Mouse (Mus musculus) heart, embryonic 14.5 days (tissue): Measurements from ENCODE around the gene 5730596B20Rik. TPM values are rescaled to one million over a fixed set of nuclear protein-coding genes. Genes with fewer than 3 reads are reported as not detected.
A peak's percentile ranks its signal among the peaks of the same experiment; 100 is the strongest.

Experiments
- ATAC-seq: fragments of 200-750 bp; cut with Nextera tagmentation; 2 replicates; pipeline ENCODE4 v1.8.0; 2017; ENCODE audit warnings: low read depth, moderate TSS enrichment; ENCODE audit not compliant: insufficient number of reproducible peaks, insufficient read depth, low FRiP score
- H3K27ac ChIP-seq, 2 experiments: fragments of 200-500 bp in 1 of 2; fragments of 300-500 bp in 1 of 2; sonication (generic) in 1 of 2; replicated peaks in 1 of 2; 2 replicates each; pipeline ENCODE4 v1.5.1; 2012 to 2014; ENCODE audit warnings: low read depth in 2 of 2, low read length in 2 of 2, control low read depth in 1 of 2, mild to moderate bottlenecking in 1 of 2, mixed read lengths in 1 of 2; ENCODE audit not compliant: control insufficient read depth in 1 of 2, insufficient read depth in 1 of 2
- H3K27me3 ChIP-seq: fragments of 300-500 bp; sonication (generic); 2 replicates; pipeline ENCODE4 v1.6.1; 2014; ENCODE audit warnings: mild to moderate bottlenecking, low read length, control low read depth; ENCODE audit not compliant: control insufficient read depth, insufficient read depth
- H3K36me3 ChIP-seq: fragments of 300-500 bp; sonication (generic); 2 replicates; pipeline ENCODE4 v1.6.1; 2014; ENCODE audit warnings: mild to moderate bottlenecking, control low read depth, low read length, mixed read lengths; ENCODE audit not compliant: control insufficient read depth, insufficient read depth
- H3K4me1 ChIP-seq, 2 experiments: fragments of 200-500 bp in 1 of 2; fragments of 300-500 bp in 1 of 2; sonication (generic) in 1 of 2; 2 replicates each; pipeline ENCODE4 v1.6.1; 2012 to 2014; ENCODE audit warnings: low read length in 2 of 2, control low read depth in 1 of 2, mixed read lengths in 1 of 2; ENCODE audit not compliant: control insufficient read depth in 2 of 2, insufficient read depth in 2 of 2
- H3K4me2 ChIP-seq: fragments of 300-500 bp; sonication (generic); 2 replicates; pipeline ENCODE4 v1.6.1; 2014; ENCODE audit warnings: mild to moderate bottlenecking, low read length
- H3K4me3 ChIP-seq, 2 experiments: fragments of 200-500 bp in 1 of 2; fragments of 300-500 bp in 1 of 2; sonication (generic) in 1 of 2; 2 replicates each; pipeline ENCODE4 v1.5.1; 2012 to 2014; ENCODE audit warnings: low read length in 2 of 2, mild to moderate bottlenecking in 2 of 2, control low read depth in 1 of 2, low read depth in 1 of 2, moderate library complexity in 1 of 2; ENCODE audit not compliant: control insufficient read depth in 1 of 2, insufficient read depth in 1 of 2
- H3K9ac ChIP-seq: fragments of 300-500 bp; sonication (generic); 2 replicates; pipeline ENCODE4 v1.6.1; 2014; ENCODE audit warnings: mild to moderate bottlenecking, low read length
- H3K9me3 ChIP-seq: fragments of 300-500 bp; sonication (generic); 2 replicates; pipeline ENCODE4 v1.6.1; 2016; ENCODE audit warnings: low read length, control low read depth; ENCODE audit not compliant: control insufficient read depth
- WGBS: fragments of 180-500 bp; shearing (Covaris S2); extraction: QIAGEN DNeasy Blood & Tissue Kit; methylation state at CpG from one replicate; pipeline ENCODE4 v1.1.7; 2014; 5-methylcytosine and 5-hydroxymethylcytosine counted together
- polyA plus RNA-seq: library from polyadenylated mRNA; unstranded; fragments of >200 nt; fragmentation: Nextera tagmentation; extraction: Ambion mirVana; gene quantifications from 2 replicates; pipeline ENCODE4 v1.2.1, GENCODE M21; 2014

The 5730596B20Rik gene
- polyA plus RNA-seq, 1 experiment from 2014 or later: not detected

DNA sequence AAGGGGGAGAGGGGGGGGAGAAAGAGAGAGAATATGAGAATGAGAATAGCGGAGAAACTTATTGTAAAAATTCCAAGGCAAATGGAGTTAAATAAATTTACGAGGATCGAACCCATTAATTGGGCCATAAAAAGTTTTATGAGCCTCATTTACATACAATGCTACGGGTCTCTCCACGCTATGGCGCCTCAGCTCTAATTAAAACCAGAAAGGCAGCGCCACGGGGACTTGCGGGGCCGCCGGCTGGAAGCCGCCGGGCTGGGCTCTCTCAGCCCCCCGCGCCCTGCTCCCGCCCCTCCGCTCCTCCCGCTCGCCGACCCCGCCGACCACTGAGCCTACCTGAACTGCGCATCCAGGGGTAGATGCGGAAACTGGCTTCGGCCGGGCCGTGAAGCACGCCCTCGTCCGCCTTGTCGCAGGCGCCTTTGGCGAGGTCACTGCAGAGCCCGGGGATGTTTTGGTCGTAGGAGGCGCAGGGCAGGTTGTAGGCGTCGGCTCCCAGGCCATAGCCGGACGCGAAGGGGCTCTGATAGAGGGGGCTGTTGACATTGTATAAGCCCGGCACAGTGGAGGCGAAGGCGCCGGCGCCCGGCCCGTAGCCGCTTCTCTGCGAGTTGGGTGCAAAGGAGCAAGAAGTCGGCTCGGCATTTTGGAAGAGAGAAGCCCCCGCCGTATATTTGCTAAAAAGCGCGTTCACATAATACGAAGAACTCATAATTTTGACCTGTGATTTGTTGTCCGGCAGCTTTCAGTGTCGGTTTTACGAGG is 39.6 kb downstream of the 5730596B20Rik start:
- H3K9me3 ChIP-seq: no peaks in the 10 kb centered on the region
- ATAC-seq: no peak
- no peak overlapping the region for H3K9ac ChIP-seq

GRCm38 (mm10) chr6:52217459-52217768 is 40.1 kb downstream of the 5730596B20Rik start:
- H3K4me2 ChIP-seq: peak overlapping the region; percentile 45
- H3K4me1 ChIP-seq: peaks cover 2 to 20% of the 10 kb centered on the region in 2 experiments; a peak in 1 of 4 replicates
- ATAC-seq: no peak
- H3K27me3 ChIP-seq: peaks cover 100% of the 10 kb centered on the region
- no peak overlapping the region for H3K9ac ChIP-seq
- H3K27ac ChIP-seq: no peak overlapping the region
- whole genome bisulfite sequencing: under 1% methylated on average over 25 of the region's 25 CpGs
- no peaks in the 10 kb centered on the region for H3K9me3 ChIP-seq
- H3K4me3 ChIP-seq: peak overlapping the region; percentile 4 to 24; a peak in 3 of 4 replicates
- no peaks in the 10 kb centered on the region for H3K36me3 ChIP-seq

More for the DNA sequence above, 39.6 kb downstream of the 5730596B20Rik start:
- H3K36me3 ChIP-seq: no peaks in the 10 kb centered on the region
- H3K27me3 ChIP-seq: peaks cover 100% of the 10 kb centered on the region
- no peak overlapping the region for H3K27ac ChIP-seq
- WGBS: 3% methylated on average over 60 of the region's 60 CpGs
- H3K4me1 ChIP-seq: peaks cover 2 to 19% of the 10 kb centered on the region in 2 experiments; a peak in 1 of 4 replicates
- H3K4me2 ChIP-seq: peak overlapping the region; percentile 45
- H3K4me3 ChIP-seq: peak overlapping the region; percentile 4 to 24; a peak in 3 of 4 replicates

- ATAC-seq: no peak
These were observed 40.8 kb downstream of the 5730596B20Rik start for GRCm38 (mm10) chr6:52217895-52218642.

GRCm38 (mm10) chr6:52218643-52219215 is 41.4 kb downstream of the 5730596B20Rik start:
- WGBS: 11% methylated on average over 14 of the region's 14 CpGs
- H3K4me3 ChIP-seq: no peak overlapping the region
- peaks cover 100% of the 10 kb centered on the region for H3K27me3 ChIP-seq
- H3K36me3 ChIP-seq: no peaks in the 10 kb centered on the region
- no peak overlapping the region for H3K27ac ChIP-seq
- H3K4me1 ChIP-seq: peaks cover 2 to 14% of the 10 kb centered on the region in 2 experiments; a peak in 1 of 4 replicates
- no peaks in the 10 kb centered on the region for H3K9me3 ChIP-seq
- ATAC-seq: no peak
- no peak overlapping the region for H3K4me2 ChIP-seq
- no peak overlapping the region for H3K9ac ChIP-seq

More at GRCm38 (mm10) chr6:52217895-52218642, 40.8 kb downstream of the 5730596B20Rik start:
- Histone ChIP-seq H3K4me3 (peak overlapping the region in 1 of 2 experiments; percentile 24; a peak in 1 of 4 replicates), H3K9ac (no peak overlapping the region), H3K4me2 (0 out of 2 replicates have a peak overlapping the region, but pooled peaks have one; percentile 45), H3K36me3 (no peaks in the 10 kb centered on the region), H3K27me3 (peaks cover 100% of the 10 kb centered on the region), H3K9me3 (no peaks in the 10 kb centered on the region), H3K4me1 (peaks cover 2 to 17% of the 10 kb centered on the region in 2 experiments; a peak in 1 of 4 replicates), H3K27ac (no peak overlapping the region)
- 5% methylated on average over 23 of the region's 23 CpGs for WGBS

- 28% methylated on average over 9 of the region's 9 CpGs for WGBS
These were observed 42.1 kb downstream of the 5730596B20Rik start for GRCm38 (mm10) chr6:52219234-52219942.

DNA sequence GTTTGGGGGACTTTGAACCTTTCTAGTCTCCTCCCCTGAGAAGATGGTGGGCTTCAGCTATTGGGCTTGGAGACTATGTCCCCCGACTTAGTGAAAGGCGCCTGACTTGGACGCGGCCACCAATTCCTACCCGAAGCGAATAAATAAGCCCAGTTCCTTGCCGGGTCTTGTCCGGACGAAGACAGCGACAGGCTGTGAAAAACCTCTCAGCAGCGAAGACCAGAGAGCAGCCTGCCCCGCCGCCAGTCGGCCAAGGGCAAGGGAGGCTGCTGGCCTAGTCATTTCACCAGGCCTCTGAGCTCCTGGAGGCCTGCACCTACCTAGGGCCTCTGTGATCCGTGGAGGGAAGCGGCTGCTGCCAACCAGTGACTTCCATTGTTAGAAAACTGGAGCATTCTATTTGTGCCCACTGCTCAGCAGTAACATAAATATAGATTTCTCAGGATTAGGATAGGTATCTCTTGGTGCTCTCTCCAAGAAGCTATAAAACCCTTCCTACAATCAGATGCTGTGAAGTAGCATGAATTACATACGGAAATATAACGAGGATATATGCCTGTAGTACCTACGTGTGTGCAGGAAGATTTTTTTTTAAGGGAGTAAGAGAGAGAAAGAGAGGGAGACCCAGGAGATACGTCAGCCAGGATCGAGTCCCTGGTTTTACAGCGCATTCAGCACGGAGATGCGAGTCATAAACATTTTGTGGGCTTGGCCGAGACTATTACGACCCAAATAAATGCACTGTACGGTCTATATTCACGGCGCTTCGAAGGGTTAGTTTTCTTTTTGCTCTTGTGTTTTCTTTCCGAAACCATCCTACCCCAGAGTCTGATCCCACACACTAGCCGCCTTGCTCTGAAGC is 42.9 kb downstream of the 5730596B20Rik start:
- no peak overlapping the region for H3K4me2 ChIP-seq
- H3K4me3 ChIP-seq: no peak overlapping the region
- peaks cover 2 to 14% of the 10 kb centered on the region in 2 experiments; a peak in 1 of 4 replicates for H3K4me1 ChIP-seq
- no peak overlapping the region for H3K27ac ChIP-seq
- ATAC-seq: no peak
- no peak overlapping the region for H3K9ac ChIP-seq
- 19% methylated on average over 32 of the region's 32 CpGs for WGBS
- no peaks in the 10 kb centered on the region for H3K9me3 ChIP-seq
- peaks cover 100% of the 10 kb centered on the region for H3K27me3 ChIP-seq
- no peaks in the 10 kb centered on the region for H3K36me3 ChIP-seq

More at GRCm38 (mm10) chr6:52219234-52219942, 42.1 kb downstream of the 5730596B20Rik start:
- Histone ChIP-seq H3K9ac (no peak overlapping the region), H3K27me3 (peaks cover 100% of the 10 kb centered on the region), H3K4me2 (no peak overlapping the region), H3K36me3 (no peaks in the 10 kb centered on the region), H3K27ac (no peak overlapping the region), H3K4me3 (no peak overlapping the region), H3K4me1 (peaks cover 2 to 14% of the 10 kb centered on the region in 2 experiments; a peak in 1 of 4 replicates), H3K9me3 (no peaks in the 10 kb centered on the region)
- no peak for ATAC-seq
